Mouse (Mus musculus): ENCODE measurements around the gene Rdh16f1.
"Not testable (repeated sequence)": the region's sequence is repeated elsewhere in the genome, so short reads cannot be mapped to it uniquely, and the experiment has no call there.

DNA sequence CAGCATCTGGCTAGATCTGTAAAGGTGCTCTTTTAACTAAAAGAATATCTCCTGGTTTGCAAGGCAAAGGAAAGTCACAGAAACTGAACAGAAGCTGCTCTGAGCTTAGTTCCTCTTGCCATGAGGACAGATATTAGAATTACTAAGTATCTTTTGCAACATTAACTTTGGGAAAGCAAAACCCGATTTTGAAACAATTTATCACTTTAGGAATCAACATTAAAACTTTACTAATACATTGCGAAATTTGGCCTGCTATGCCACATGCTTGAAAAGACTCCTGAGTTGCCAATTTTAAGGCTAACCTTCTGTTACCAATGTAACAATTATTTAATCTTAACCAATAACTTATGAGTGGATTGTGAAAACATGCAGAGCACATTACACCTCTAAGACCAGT, 62.2 kb downstream of the Rdh16f1 start:
- TF ChIP-seq CTCF (IDR thresholded peaks at IDR 0.05); POLR2A (IDR thresholded peaks at IDR 0.05; ENCODE audit: insufficient read depth, low read depth, low read length); EP300 (IDR thresholded peaks at IDR 0.05; ENCODE audit: insufficient read depth, low read depth, low read length): not testable (repeated sequence)

Data from heart, adult 2 months (tissue).